Mouse (Mus musculus) CH12.LX (cell line): Measurements from ENCODE around the gene Zfp84. TPM values are rescaled to one million over a fixed set of nuclear protein-coding genes. Genes with fewer than 3 reads are reported as not detected.
A peak's percentile ranks its signal among the peaks of the same experiment; 100 is the strongest.

Experiments used
- DNase-seq: peaks from one replicate; pipeline ENCODE4 v3.0.0-alpha.2; 2013; ENCODE audit errors: extremely low read depth
- H3K27ac ChIP-seq: 2 replicates; pipeline ENCODE4 v1.5.1; 2012; ENCODE audit warnings: low read depth, mild to moderate bottlenecking, control low read depth, moderate library complexity; ENCODE audit not compliant: insufficient read depth
- H3K27me3 ChIP-seq: replicated peaks from 2 replicates; pipeline ENCODE3; 2012; ENCODE audit warnings: inconsistent platforms
- H3K36me3 ChIP-seq, 2 experiments: replicated peaks in 1 of 2; 2 replicates each; pipeline versions ENCODE3 to v1.6.1; 2012; ENCODE audit warnings: inconsistent platforms in 1 of 2, low read length in 1 of 2, mild to moderate bottlenecking in 1 of 2, mixed read lengths in 1 of 2, moderate library complexity in 1 of 2; ENCODE audit not compliant: control insufficient read depth in 1 of 2, insufficient read depth in 1 of 2
- H3K4me1 ChIP-seq, 2 experiments: 2 replicates each; pipeline ENCODE4 v1.6.1; 2012; ENCODE audit warnings: inconsistent platforms in 1 of 2, moderate library complexity in 1 of 2; ENCODE audit not compliant: insufficient read depth in 2 of 2, control insufficient read depth in 1 of 2
- H3K4me2 ChIP-seq: 2 replicates; pipeline ENCODE4 v1.6.1; 2012; ENCODE audit warnings: low read depth, mild to moderate bottlenecking, control low read depth; ENCODE audit not compliant: poor library complexity, insufficient read depth, severe bottlenecking
- H3K4me3 ChIP-seq, 3 experiments: fragments of 150-350 bp in 1 of 3; sonication (generic) in 1 of 3; replicated peaks in 1 of 3; 2 replicates each; pipeline versions ENCODE3 to v1.5.1; 2011 to 2012; ENCODE audit warnings: low read depth in 2 of 3, low read length in 2 of 3, mild to moderate bottlenecking in 2 of 3, moderate library complexity in 2 of 3, control low read depth in 1 of 3, improper control_type of control experiment in 1 of 3, inconsistent platforms in 1 of 3, mixed read lengths in 1 of 3; ENCODE audit not compliant: poor library complexity in 1 of 3
- H3K79me2 ChIP-seq: replicated peaks from 2 replicates; pipeline ENCODE4 v1.6.1; 2012; ENCODE audit warnings: mild to moderate bottlenecking, moderate library complexity; ENCODE audit not compliant: control insufficient read depth, poor library complexity, insufficient read depth, severe bottlenecking; ENCODE audit errors: extremely low read depth
- H3K9ac ChIP-seq: 2 replicates; pipeline ENCODE4 v1.6.1; 2012; ENCODE audit warnings: low read depth, mild to moderate bottlenecking, control low read depth, moderate library complexity; ENCODE audit not compliant: insufficient read depth
- H3K9me3 ChIP-seq: replicated peaks from 2 replicates; pipeline ENCODE3; 2012; ENCODE audit warnings: low read length, inconsistent platforms, mixed read lengths
- CTCF ChIP-seq, 2 experiments: IDR thresholded peaks in 1 of 2; conservative IDR thresholded peaks in 1 of 2; 2 replicates each; pipeline ENCODE4 v1.5.1; 2011 to 2012; ENCODE audit warnings: low read depth in 2 of 2, low read length in 2 of 2, improper control_type of control experiment in 1 of 2, inconsistent platforms in 1 of 2, mild to moderate bottlenecking in 1 of 2, moderate library complexity in 1 of 2
- E2F4 ChIP-seq: IDR thresholded peaks from 2 replicates; pipeline ENCODE4 v1.6.1; 2011; ENCODE audit warnings: low read depth, low read length, improper control_type of control experiment; ENCODE audit not compliant: insufficient replicate concordance
- ELF1 ChIP-seq: IDR thresholded peaks from 2 replicates; pipeline ENCODE4 v1.6.1; 2014; ENCODE audit warnings: low read depth, mild to moderate bottlenecking, inconsistent platforms, low read length, improper control_type of control experiment
- ETS1 ChIP-seq: conservative IDR thresholded peaks from 2 replicates; pipeline ENCODE4 v1.6.1; 2012; ENCODE audit warnings: low read depth, mild to moderate bottlenecking, inconsistent platforms, low read length, improper control_type of control experiment, moderate library complexity
- JUN ChIP-seq: IDR thresholded peaks from 2 replicates; pipeline ENCODE4 v1.6.1; 2011; ENCODE audit warnings: low read depth, mild to moderate bottlenecking, low read length, improper control_type of control experiment, moderate library complexity; ENCODE audit not compliant: insufficient read depth
- KAT2A ChIP-seq: IDR thresholded peaks from 2 replicates; pipeline ENCODE4 v1.6.1; 2012; ENCODE audit warnings: low read length, improper control_type of control experiment, inconsistent platforms; ENCODE audit not compliant: insufficient replicate concordance
- MAFK ChIP-seq: IDR thresholded peaks from 2 replicates; pipeline ENCODE4 v1.6.1; 2011; ENCODE audit warnings: low read length, improper control_type of control experiment; ENCODE audit not compliant: insufficient replicate concordance
- MAX ChIP-seq: IDR thresholded peaks from 2 replicates; pipeline ENCODE4 v1.6.1; 2011; ENCODE audit warnings: low read length, improper control_type of control experiment
- MEF2A ChIP-seq: IDR thresholded peaks from 2 replicates; pipeline ENCODE4 v1.6.1; 2014; ENCODE audit warnings: low read depth, mild to moderate bottlenecking, inconsistent platforms, low read length, improper control_type of control experiment, borderline replicate concordance
- MYC ChIP-seq: IDR thresholded peaks from 2 replicates; pipeline ENCODE4 v1.6.1; 2011; ENCODE audit warnings: low read depth, mild to moderate bottlenecking, improper control_type of control experiment, low read length
- PAX5 ChIP-seq: IDR thresholded peaks from 2 replicates; pipeline ENCODE4 v1.6.1; 2012; ENCODE audit warnings: low read length, inconsistent platforms, mixed read lengths
- RAD21 ChIP-seq: IDR thresholded peaks from 2 replicates; pipeline ENCODE4 v1.6.1; 2011; ENCODE audit warnings: low read depth, mild to moderate bottlenecking, low read length, improper control_type of control experiment, moderate library complexity
- SIN3A ChIP-seq: IDR thresholded peaks from 2 replicates; pipeline ENCODE4 v1.6.1; 2012; ENCODE audit warnings: low read length, improper control_type of control experiment, inconsistent platforms
- UBTF ChIP-seq: IDR thresholded peaks from 2 replicates; pipeline ENCODE4 v1.6.1; 2012; ENCODE audit warnings: low read depth, mild to moderate bottlenecking, inconsistent platforms, low read length, improper control_type of control experiment, moderate library complexity
- USF2 ChIP-seq: conservative IDR thresholded peaks from 2 replicates; pipeline ENCODE4 v1.6.1; 2011; ENCODE audit warnings: low read depth, low read length, improper control_type of control experiment
- ZC3H11A ChIP-seq: IDR thresholded peaks from 2 replicates; pipeline ENCODE4 v1.6.1; 2012; ENCODE audit warnings: low read depth, mild to moderate bottlenecking, inconsistent platforms, low read length, improper control_type of control experiment
- ZKSCAN1 ChIP-seq: IDR thresholded peaks from 2 replicates; pipeline ENCODE4 v1.6.1; 2012; ENCODE audit warnings: low read depth, inconsistent platforms, low read length, improper control_type of control experiment, borderline replicate concordance
- ZMIZ1 ChIP-seq: IDR thresholded peaks from 2 replicates; pipeline ENCODE4 v1.6.1; 2012; ENCODE audit warnings: low read depth, mild to moderate bottlenecking, inconsistent platforms, low read length, improper control_type of control experiment
- ZNF384 ChIP-seq: IDR thresholded peaks from 2 replicates; pipeline ENCODE4 v1.6.1; 2012; ENCODE audit warnings: low read depth, low read length, improper control_type of control experiment, inconsistent platforms
- dilution Hi-C: fragments of 300-500 bp; cut with MboI; formaldehyde crosslinking; loops from 2 replicates; pipeline ENCODE4 v1.14.3; 2020; ENCODE audit warnings: low sequenced_read_pairs; ENCODE audit not compliant: extremely low pct_unique_long_range_greater_than_20kb, extremely low pct_ligation_motif_present
- in situ Hi-C: fragments of 300-500 bp; cut with MboI; formaldehyde crosslinking; loops from 3 replicates; pipeline ENCODE4 v1.14.3; 2019; ENCODE audit warnings: low sequenced_read_pairs, low pct_ligation_motif_present, low pct_unique_long_range_greater_than_20kb, mixed read lengths
- polyA plus RNA-seq: library from polyadenylated mRNA; unstranded; fragments of >175 nt; gene quantifications from 2 replicates; pipeline ENCODE4 v1.2.1, GENCODE M21; 2012; ENCODE audit warnings: low read depth; ENCODE audit not compliant: insufficient read length
- total RNA-seq, 2 experiments: library from RNA; depleted of rRNA; stranded (reverse); fragments of 300-350 nt in 1 of 2; fragments of >200 nt in 1 of 2; gene quantifications; 2 replicates each; pipeline ENCODE4 v1.2.3; 2012 to 2014

Zfp84 gene
- total and polyA plus RNA-seq, 3 experiments = 7.9 to 9.6 (median 9.2) TPM

DNA sequence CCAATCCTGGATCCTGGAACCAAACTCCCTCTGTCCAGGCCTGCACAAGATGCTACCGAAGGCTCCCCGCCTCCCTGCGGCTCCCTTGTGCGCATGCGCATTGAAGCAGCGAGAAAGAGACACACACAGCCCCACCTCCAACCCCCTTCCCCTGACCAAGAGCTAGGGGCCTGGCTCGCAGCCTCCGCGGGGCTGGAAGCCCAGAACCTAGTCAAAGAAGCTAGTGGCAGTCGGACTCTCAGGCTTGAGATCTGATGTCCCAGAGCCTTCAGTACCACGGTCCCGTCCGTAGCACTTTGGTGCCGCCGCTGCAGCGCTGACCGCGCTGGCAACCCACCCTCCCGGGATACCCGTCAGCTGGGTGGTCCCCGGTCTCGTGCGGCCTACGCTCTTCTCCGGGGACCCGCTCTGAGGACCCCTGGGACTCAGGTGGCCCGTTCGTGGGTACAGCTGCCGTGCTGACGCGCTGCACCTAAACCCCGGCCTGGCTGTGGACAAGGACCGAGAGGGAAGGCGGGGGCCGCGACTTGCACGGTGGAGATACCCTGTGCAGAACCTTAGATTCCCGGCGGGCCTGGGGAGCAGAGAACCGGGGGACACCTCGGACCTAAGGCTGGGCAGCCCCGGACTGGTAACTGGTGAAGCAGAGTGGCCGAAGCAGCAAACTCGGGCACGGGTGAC lies 15.7 kb downstream of the Zfp84 start, which contains the start of gene Zfp30 (continued):
- TF ChIP-seq ETS1 (no peak), USF2 (no peak), KAT2A (no peak), ZKSCAN1 (no peak), MEF2A (no peak), JUN (no peak), SIN3A (no peak), ZC3H11A (no peak), MAX (no peak), RAD21 (no peak), E2F4 (no peak), MAFK (no peak), MYC (no peak), ZNF384 (no peak), CTCF (conservative IDR thresholded peaks at IDR 0.05 in 1 of 2, IDR thresholded peaks at IDR 0.05 in 1 of 2; ENCODE audit: low read depth in 2 of 2, low read length in 2 of 2) (no peak), ELF1 (no peak)

DNA sequence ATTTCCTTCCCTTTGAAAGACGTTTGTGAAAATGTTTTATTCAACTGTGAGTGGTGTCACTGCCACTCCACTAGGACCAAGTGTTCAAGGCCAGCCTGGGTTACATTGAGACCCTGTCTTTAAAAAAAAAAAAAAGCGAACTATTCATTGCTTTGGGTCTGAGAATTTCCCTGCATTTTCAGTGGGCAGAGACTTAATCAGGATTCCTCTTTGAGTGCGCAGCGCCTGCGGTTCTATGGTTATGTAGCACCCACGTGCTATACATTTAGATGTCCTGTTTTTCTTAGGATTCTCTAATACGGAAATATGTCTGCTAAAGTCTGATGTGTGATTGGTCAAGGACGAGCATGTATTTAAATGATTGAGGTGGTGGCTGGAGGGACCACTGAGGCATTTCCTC lies 16.7 kb downstream of the Zfp84 start:
- peaks cover 2% of the 10 kb centered on the region for H3K9me3 ChIP-seq
- no peak overlapping the region for H3K9ac ChIP-seq
- no peak overlapping the region for H3K27ac ChIP-seq
- no peak for DNase-seq
- H3K4me2 ChIP-seq = 0 out of 2 replicates have a peak overlapping the region, but pooled peaks have one; percentile 3
- dilution Hi-C loops = no loop called here
- in situ Hi-C loops = no loop called here
- peak overlapping the region in 1 of 3 experiments; percentile 66 for H3K4me3 ChIP-seq
- H3K27me3 ChIP-seq = no peaks in the 10 kb centered on the region
- no peaks in the 10 kb centered on the region for H3K79me2 ChIP-seq
- H3K36me3 ChIP-seq = peaks cover 0 to 7% of the 10 kb centered on the region in 2 experiments
- TF ChIP-seq PAX5 (no peak), ZC3H11A (no peak), UBTF (no peak), ZMIZ1 (no peak)
- peaks cover 0 to 14% of the 10 kb centered on the region in 2 experiments; a peak in 2 of 4 replicates for H3K4me1 ChIP-seq
